Mouse (Mus musculus): ENCODE results near the gene Adssl1.

GRCm38 (mm10) chr12:112675245-112676035, 55.6 kb downstream of the Adssl1 start:
- TF ChIP-seq CTCF (IDR thresholded peaks at IDR 0.05) (peak; percentile 93), EP300 (IDR thresholded peaks at IDR 0.05) (no peak)
